Mouse (Mus musculus) monocyte, adult 5-6 weeks (primary cell): ENCODE measurements around the gene Casq2. TPM values are rescaled to one million over a fixed set of nuclear protein-coding genes. Genes with fewer than 3 reads are reported as not detected.

Source experiments
- ATAC-seq: fragments of 153-309, 156-312 bp; replicated peaks from 2 replicates; pipeline ENCODE4 v1.8.0; 2017; ENCODE audit warnings: mild to moderate bottlenecking; ENCODE audit not compliant: low TSS enrichment, insufficient number of reproducible peaks, severe bottlenecking, poor library complexity, low FRiP score
- total RNA-seq: library from RNA; stranded (forward); fragments of 200-1000, 200-491, 200-594 nt; gene quantifications from 3 replicates; pipeline ENCODE4 v1.2.3, GENCODE M21; 2017

Casq2 gene
- total RNA-seq, 1 experiment from 2014 or later: not detected

DNA sequence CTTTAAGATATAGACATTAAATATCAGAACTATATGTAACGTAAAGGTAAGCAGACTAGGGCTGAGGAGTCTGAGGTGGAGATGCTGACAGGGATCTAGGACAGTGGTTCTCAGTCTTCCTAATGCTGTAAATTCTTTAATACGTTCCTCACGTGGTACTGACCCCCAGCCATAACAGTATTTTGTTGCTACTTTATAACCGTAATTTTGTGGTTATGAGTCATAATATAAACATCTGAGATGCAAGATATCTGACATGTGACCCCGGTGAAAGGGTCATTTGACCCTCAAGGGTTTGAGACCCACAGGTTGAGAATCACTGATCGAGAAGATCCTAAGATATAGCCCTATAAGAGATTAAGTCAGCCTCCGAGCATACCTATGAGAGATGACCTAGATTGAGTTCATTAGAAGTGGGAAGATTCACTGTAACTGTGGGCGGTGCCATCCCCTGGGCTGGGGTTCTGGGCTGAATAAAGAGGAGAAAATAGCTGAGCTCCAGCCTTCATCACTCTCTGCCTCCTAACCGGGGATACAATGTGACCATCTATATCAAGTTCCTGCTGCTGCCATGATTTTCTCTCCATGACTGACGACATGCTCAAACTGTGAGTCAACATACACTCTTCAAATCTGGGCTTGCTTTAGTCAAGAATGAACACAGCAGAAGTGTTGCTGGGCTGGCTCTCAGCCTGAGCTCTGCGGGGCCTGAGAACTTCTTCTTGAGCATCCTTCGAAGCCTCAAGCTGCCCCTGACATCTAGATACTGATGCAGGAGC, 91.8 kb downstream of the Casq2 start:
- ATAC-seq: no peak

DNA sequence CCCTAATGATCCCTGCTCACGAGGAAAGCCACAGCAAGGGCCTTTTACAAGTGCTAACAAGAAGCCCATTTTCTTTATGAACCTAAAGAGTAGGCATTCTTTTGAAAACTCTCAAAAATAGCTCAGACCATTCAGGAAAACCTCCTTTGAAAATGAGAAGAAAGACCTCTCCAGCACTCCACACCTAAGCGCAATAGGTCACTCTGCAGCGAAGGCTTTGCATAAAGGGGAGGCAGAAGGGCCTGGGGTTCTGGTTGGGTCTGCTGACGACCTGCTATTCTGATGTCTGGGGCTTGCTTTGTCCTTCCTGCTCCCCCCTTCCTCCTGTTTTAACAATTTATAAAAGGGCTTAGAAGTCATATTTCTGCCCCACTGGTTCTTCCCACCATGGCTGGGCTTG, 93.7 kb downstream of the Casq2 start:
- ATAC-seq: no peak

DNA sequence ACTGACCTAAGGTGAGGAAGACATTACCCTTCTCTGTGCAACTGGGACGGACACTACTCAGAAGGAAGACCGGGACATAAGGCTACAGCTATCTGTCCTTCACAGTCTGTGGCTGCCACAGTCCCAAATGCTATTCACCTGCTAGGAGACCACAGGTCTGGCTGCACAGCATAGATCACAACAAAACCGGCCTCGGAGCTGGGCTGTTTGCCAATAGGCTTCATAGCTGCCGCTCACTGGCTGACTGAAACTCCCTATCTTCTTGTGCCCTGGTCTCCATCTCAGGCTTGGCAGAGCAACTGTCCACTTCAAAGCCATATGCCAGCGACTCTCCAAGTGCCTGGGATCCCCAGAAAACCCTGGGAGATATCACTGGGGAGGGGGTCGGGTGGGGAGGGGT, 94.5 kb downstream of the Casq2 start:
- ATAC-seq: no peak

DNA sequence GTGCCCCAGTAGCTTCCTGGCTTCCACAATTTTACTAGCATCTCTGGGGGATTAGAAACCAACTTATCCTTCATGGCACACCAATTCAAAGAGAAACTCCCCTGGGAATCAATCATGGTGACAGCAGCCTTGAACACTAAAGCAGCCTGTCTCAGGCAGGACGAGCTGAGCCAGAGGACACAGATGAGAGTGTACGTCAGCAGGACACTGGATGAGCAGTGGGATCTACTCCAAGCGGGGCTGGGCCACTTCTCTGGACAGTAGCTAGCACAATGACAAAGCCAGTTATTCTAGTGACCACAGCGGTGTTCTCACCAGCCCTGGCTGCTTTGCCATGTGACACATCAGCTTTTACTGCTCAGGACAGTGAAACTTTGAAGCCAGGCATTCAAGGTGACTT, 95.0 kb downstream of the Casq2 start:
- ATAC-seq: no peak

DNA sequence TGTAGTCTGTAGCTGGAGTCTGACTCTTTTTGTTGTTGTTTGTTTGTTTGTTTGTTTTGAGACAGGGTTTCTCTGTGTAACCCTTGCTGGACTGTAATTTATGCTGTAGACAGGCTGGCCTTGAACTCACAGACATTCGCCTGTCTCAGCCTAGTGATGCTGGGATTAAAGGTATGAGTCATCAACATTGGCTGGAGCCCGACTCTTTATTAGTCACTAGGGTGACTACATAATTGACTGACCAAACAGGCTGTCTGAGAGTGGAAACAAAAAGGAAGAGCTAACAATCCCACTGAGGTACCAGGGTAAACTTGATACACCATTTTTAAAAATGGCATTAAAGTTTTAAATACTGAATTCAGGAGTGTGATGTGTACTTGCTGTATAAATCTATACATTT, 96.4 kb downstream of the Casq2 start:
- ATAC-seq: no peak

DNA sequence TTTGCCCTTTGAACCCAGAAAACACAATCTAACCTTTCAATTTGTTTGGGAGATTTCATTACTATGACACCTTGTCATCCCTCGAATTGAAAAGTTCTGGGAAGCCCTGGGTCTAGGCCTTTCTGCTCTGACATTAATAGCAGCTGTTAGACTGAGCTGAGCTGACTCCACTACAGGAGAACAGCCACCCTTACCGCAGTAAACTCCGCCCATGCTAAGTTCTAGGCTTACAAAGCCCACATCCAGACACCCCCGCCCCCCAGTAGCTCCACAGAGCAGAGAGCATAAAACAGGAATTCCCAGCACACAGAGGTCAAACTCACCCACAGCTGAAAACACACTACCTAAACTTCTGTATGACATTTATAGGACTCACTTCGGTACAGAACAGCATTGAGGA, 98.5 kb downstream of the Casq2 start:
- no peak for ATAC-seq

DNA sequence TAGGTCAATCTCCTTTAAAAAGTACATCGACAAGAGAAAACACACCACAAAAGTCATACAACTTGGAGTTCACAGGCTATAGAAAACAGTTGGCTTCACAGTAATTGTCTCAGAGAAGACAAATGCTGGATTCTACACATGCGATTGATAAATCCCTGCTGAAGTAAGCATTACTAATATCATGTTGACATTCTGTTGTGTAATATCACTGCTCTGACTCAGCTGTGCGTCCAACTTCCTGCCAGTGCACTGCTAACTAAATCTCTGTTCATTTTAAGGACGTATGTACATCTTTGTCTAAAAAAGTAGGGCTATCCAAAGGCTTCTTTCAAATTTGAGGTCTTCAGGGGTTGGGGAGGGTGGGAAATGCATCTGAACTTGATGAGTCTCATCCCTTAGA, 101.2 kb downstream of the Casq2 start:
- ATAC-seq: no peak

DNA sequence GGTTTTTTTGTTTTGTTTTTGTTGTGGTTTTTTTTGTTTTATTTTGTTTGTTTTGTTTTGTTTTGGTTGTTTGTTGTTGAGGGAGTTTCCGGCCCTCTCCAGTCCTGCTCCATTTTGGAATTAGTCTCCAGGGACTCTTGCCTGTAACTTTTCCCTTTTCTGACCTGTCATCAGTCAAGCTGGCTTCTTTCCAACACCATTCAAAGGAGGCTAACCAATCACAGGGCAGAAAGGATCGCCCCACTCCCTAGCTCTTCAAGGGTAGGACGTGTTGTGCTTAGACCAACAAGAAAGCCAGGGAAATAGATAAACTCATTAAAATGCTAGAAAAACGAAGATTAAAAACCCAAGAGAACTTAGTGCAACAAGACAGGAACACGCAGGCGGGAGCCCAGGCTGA, 102.8 kb downstream of the Casq2 start:
- no peak for ATAC-seq

DNA sequence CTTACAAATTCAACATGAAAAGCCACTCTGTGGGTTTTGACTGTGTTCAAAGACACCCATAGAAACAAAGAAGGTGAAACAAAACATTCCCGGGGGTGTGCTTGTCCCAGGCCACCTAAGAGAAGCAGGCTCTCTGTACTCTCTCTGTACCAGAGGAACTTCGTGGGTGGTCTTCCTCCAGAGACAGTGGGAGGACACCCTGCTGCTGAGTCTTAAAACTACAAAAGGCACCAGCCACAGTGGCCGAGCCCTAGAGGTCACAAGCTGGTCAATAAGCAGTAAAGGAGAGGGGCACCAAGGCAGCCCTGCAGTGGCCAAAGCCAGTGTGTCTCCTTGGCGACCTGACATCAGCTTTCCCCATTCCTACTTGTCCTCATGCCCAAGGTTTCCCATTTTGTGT, 103.8 kb downstream of the Casq2 start:
- no peak for ATAC-seq

DNA sequence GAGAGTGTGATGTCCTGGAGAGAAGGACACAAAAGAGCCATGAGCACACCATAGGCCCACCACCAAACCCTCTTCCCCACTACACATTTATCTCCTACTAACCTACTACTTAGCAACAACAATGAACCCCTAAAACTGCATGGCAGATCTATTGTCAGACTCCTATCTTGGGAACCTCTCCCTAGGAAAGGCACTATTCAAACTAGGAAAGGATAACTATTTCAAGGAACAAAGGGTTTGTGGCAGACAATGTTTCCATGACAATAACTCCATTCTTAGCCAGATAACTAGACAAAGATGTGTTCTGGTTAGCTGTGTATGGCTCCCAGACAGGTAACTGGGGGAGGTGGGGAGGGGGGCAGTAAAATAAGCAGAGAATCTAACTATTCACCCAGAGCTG, 104.4 kb downstream of the Casq2 start:
- no peak for ATAC-seq

DNA sequence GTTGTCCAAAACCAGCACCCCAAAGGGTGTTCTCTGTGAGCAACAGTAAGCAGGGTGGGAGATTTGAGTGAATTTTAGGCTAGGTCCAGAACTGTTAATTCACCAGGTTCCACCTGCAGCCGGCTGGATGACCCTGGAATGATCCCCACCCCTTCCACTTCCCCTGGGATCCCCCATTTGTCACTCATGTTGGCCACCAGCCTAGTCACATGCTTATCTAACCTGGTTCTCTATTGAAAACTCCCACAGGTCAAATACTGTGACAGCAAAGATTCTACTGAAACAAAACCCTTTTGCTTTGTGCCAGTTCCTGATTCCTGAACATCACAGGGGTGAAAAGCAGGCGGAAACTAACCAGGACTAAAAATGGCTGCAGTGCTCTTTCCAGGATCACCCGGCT, 105.4 kb downstream of the Casq2 start:
- ATAC-seq: no peak

DNA sequence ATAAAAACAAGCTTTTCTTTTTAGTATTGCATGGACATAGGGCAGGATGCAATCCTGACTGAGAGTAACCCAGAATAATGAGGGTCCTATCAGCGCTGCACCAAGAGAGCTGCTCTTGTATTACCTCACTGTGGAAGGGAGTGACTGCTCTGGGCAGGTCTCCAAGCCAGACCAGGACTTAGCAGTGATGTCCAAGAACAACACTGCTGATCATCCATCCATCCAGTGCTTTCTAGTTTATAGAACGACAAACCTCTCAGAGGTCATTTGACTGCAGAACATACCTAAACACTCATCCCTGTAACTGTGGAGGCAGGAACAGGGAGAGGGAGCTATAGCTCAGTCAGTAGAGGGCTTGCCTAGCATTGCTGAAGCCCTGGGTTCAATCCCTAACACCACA, 106.4 kb downstream of the Casq2 start:
- no peak for ATAC-seq

DNA sequence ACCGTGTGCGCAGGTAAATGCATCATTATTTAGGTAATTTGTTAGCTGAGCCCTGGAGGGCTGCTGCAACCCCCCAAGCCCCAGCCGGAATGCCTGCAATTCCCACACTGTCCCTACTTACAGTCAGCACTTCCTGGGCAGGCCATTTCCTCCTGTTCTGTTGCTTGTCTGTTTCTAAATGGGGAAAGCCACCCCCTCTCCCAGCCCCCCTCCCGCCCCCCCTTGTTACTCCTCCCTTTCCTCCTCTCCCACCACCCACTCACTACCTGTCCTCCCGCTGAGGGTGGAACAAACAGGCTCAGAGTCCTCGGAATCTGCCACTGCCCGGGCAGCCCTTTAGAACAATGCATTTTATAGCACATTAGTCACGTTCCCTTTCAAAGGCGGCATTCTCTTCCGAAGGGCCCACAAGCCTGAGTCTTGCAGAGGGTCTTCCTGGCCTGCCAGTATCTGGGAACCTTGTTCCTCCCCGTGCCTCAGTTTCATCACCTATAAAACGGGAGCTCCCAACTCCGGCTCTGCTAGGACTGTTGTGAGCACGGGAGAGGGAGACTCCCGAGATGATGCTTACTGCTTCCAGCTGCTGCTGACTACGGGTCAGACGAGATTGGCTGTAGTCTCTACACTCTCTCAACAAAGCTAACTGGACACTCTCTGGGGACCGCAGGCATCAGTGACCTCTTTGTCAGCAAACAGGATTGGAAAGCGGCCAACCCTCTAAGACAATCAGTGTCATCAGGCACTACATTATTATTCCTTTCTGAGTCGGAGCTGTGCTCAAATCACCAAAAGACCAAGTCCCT, 107.5 kb downstream of the Casq2 start:
- no peak for ATAC-seq

DNA sequence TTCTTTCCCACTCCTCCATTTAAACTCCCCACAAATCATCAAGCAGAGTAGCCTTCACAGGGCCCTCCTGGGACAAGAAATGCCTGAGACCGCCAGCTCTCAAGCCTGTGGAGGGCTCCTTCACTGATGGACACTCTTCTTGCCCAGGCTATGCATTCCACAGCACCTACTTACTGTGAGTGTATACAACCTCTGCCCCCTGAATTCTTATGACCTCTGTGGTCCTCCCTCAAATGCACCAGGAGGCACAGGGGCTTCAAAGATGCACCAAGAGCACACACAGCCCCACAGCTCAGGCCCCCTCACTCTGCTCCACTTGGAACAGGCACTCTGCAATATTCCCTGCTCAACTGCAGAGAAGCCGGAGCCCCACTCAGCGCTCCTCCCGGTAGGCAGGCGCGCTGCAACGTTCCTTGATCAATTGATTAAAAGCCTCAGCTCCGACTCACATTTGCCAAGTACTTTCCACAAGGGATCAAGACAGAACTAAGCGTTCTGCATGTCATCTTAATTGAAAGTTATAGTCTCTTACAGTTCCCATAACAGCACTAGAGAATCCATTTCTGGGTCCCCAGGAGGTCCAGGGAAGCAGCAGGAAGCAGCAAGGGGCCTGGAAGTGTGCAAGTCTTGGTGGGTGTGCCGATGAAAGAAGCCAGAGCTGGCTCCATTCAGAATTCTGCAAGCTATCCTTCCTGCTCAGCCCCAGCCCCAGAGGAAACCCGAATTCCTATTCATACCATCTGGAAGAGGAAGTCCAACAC, 108.3 kb downstream of the Casq2 start:
- ATAC-seq: no peak

DNA sequence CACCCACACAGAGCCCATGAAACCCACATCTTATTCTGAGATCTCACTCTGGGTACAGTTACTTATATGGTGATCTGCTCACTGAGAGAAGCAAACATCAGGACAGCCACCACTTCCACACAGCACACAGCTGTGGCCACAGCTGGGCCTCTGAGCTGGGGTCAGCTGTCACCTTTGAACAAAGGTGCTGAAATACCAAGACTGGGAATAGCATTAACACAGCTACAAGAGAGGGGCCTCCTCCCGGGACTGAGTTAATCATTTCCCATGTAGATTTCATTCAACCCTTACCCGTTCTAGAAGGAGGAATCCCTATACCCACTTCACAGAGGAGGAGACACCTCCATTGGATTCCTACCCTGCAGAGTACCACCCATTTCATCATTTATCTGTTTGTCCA, 109.5 kb downstream of the Casq2 start:
- no peak for ATAC-seq

Other genes with a start within 250 kb of the Casq2 start
- gene Mab21l3, start 237.5 kb upstream of the Casq2 start, total RNA-seq: not detected in 3 replicates
- 7.1 to 21.6 TPM (median 12.9 TPM) in 3 replicates for gene Slc22a15, start 162.0 kb upstream of the Casq2 start, total RNA-seq
- gene Nhlh2, start 76.3 kb upstream of the Casq2 start, total RNA-seq: not detected in 3 replicates
- gene Vangl1, start 118.3 kb downstream of the Casq2 start, total RNA-seq: 1.4 TPM in 1 of 3 replicates, not detected in the others